Mouse (Mus musculus): ENCODE measurements around the gene Commd6. TPM values are rescaled to one million over a fixed set of nuclear protein-coding genes. Genes with fewer than 3 reads are reported as not detected.

The Commd6 gene
- polyA plus RNA-seq, 1 experiment from 2014 or later = 92.5 TPM

DNA sequence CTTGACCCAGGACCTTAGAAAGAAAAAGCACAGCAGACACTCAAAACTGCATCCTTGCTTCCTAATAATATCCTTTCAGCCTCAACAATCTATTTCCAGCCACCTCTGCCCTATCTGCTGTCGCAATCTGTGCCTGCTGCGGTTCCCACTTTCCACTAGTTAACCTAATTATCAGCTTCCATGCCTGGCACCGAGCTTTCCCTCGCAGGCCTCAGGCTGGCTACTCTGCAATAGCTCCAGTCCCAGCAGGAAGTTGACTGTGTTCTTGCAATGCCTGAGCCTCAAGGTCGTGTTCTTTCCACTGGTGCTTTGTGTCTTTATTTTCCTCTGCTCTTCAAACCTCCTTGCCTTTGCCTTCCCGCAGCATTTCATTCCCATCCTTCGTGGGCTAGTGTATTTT is 54.4 kb downstream of the Commd6 start:
- no peaks in the 10 kb centered on the region for H3K9me3 ChIP-seq
- H3K27ac ChIP-seq = no peak overlapping the region
- H3K4me3 ChIP-seq = no peak overlapping the region
- no peak overlapping the region for H3K4me2 ChIP-seq
- no peak overlapping the region for H3K9ac ChIP-seq
- H3K36me3 ChIP-seq = no peaks in the 10 kb centered on the region
- 59% methylated on average over 7 of the region's 7 CpGs for WGBS
- no peaks in the 10 kb centered on the region for H3K4me1 ChIP-seq
- H3K27me3 ChIP-seq = no peaks in the 10 kb centered on the region
- ATAC-seq (ENCODE audit: borderline replicate concordance, extremely low read depth, low FRiP score, low TSS enrichment) = no peak

Other genes with a start within 250 kb of the Commd6 start
- 12.5 and 12.9 TPM in 2 replicates for gene Tbc1d4, start 31.5 kb downstream of the Commd6 start, polyA plus RNA-seq (2015; fragmentation: Nextera tagmentation; extraction: Ambion mirVana)
- 119 and 128 TPM in 2 replicates for gene Uchl3, start 13.3 kb upstream of the Commd6 start, polyA plus RNA-seq (2015; fragmentation: Nextera tagmentation; extraction: Ambion mirVana)
- gene Gm9922, start 89.1 kb upstream of the Commd6 start, polyA plus RNA-seq (2015; fragmentation: Nextera tagmentation; extraction: Ambion mirVana) = 1.5 and 2.6 TPM in 2 replicates
- 28.8 and 36.2 TPM in 2 replicates for gene Lmo7, start 89.3 kb upstream of the Commd6 start, polyA plus RNA-seq (2015; fragmentation: Nextera tagmentation; extraction: Ambion mirVana)